Mouse (Mus musculus) embryonic fibroblast, embryonic 13.5 days (primary cell): Measurements from ENCODE around the gene 4932411N23Rik.
"Not testable (repeated sequence)": the region's sequence is repeated elsewhere in the genome, so short reads cannot be mapped to it uniquely, and the experiment has no call there.

Experiments
- CTCF ChIP-seq: IDR thresholded peaks from 2 replicates; pipeline ENCODE4 v1.5.1; 2011; ENCODE audit warnings: mild to moderate bottlenecking, control low read depth, low read length, moderate library complexity, borderline replicate concordance; ENCODE audit not compliant: insufficient read depth
- POLR2A ChIP-seq: IDR thresholded peaks from 2 replicates; pipeline ENCODE4 v1.6.1; 2011; ENCODE audit warnings: low read depth, mild to moderate bottlenecking, control low read depth, low read length, moderate library complexity

DNA sequence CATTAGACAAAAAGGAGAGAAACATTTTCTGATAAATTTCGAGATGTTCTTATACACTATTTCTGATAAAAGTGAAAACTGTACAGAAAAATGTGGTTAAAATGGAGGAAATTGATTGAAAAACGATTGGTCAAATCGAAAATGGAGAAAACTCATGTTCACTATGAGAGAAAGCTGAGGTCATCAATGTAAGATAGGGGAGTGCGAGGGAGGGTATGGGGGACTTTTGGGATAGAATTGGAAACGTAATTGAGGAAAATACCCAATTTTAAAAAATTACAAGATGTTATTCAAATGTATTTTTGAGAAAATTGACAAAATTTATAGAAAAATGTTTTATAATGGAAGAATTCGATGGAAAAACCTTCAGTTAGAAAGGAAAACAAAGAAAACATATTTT is 42.2 kb downstream of the 4932411N23Rik start:
- not testable (repeated sequence) for TF ChIP-seq CTCF, POLR2A
